Mouse (Mus musculus) naive thymus-derived CD4-positive, alpha-beta T cell, adult 5 months (primary cell): Measurements from ENCODE around the gene Nomo1. TPM values are rescaled to one million over a fixed set of nuclear protein-coding genes. Genes with fewer than 3 reads are reported as not detected.

ENCODE experiments used
- polyA plus RNA-seq: library from polyadenylated mRNA; unstranded; fragments of 100-300 nt; shearing (Covaris generic); gene quantifications from one replicate; pipeline ENCODE4 v1.2.1, GENCODE M21; 2017

Gene Nomo1
- 32.6 TPM for polyA plus RNA-seq

DNA sequence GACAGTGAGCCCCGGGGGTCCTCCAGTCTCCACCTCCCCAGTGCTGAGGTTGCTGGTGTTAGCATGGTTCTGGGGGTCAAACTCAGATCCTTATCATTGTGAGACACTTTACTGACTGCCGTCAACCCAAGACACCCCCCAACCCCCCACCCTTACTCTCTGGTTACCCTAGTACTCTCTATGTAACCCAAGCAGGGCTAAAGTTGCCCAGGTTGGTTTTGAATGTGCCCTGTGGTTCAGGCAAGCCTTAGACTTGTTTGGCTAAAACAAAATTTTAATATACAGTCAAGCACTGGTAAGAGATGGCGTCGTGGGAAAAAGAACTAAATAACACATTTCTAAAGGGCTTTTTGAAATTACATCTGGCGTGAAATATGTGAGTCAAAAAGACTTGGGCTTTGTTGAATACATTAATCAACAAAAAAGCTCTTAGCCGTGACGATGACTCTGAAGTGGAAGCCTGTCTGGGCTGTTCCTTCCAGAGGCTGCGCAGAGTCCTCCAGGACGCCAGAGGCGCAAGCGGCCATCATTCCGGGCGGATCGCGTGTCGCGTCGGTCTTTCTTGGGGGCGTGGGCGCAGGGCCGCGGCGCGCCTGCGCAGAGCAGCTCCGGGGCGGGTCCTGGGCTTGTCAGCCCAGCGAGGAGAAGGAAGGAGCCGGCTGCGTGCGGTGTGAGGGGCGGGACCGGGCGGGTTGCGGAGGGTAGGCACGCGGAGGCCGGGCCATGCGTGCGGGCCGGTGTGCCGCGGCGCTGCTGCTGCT, at the start of gene Nomo1:
Gene Nomo1, plus strand, starts transcription at position 590 of the 761 bp plus-strand sequence.

DNA sequence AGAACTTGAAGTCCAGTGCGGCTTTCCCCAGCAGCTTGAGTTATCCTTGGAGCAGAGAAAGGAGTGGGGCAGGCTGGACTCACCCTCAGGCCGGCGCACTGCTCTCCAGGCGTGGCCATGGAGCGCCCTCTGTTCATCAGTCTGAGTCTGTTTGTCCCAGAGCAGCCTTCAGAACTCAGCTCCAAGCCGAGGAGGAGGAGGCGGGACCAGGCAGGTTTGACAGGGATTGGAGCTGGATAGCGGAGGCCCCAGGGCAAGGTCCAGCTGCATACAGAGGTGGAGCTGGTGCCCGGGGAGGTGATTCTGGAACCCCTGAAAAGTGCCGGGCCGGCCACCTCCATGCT, 3.4 kb upstream of the Nomo1 start, which contains the start of gene Abcc6:
Gene Abcc6, minus strand, starts transcription at position 158 of the 344 bp plus-strand sequence.

GRCm38 (mm10) chr7:46100563-46100962, 67.1 kb downstream of the Nomo1 start, which contains the start of gene Kcnj11:
Gene Kcnj11, minus strand, starts transcription at chr7:46100764.

Other genes with a start within 250 kb of the Nomo1 start
- gene Lmtk3, start 250.0 kb upstream of the Nomo1 start, polyA plus RNA-seq = not detected
- gene Sult2b1, start 249.0 kb upstream of the Nomo1 start, polyA plus RNA-seq = 4.7 TPM
- 138 TPM for gene Cyth2, start 219.1 kb upstream of the Nomo1 start, polyA plus RNA-seq
- 0.17 TPM for gene Kcnj14, start 208.9 kb upstream of the Nomo1 start, polyA plus RNA-seq
- 39.5 TPM for gene Grwd1, start 202.8 kb upstream of the Nomo1 start, polyA plus RNA-seq
- gene Kdelr1, start 160.9 kb upstream of the Nomo1 start, polyA plus RNA-seq = 47.7 TPM
- 0.66 TPM for gene Grin2d, start 155.3 kb upstream of the Nomo1 start, polyA plus RNA-seq
- gene Syngr4, start 137.0 kb upstream of the Nomo1 start, polyA plus RNA-seq = not detected
- 3.1 TPM for gene Tmem143, start 136.8 kb upstream of the Nomo1 start, polyA plus RNA-seq
- gene Emp3, start 112.3 kb upstream of the Nomo1 start, polyA plus RNA-seq = 369 TPM
- 2.1 TPM for gene Ccdc114, start 109.6 kb upstream of the Nomo1 start, polyA plus RNA-seq
- gene Abcc6, start 3.4 kb upstream of the Nomo1 start, polyA plus RNA-seq = not detected
- gene Kcnj11, start 67.1 kb downstream of the Nomo1 start, polyA plus RNA-seq = not detected
- not detected for gene Abcc8, start 146.3 kb downstream of the Nomo1 start, polyA plus RNA-seq
- gene Ush1c, start 204.8 kb downstream of the Nomo1 start, polyA plus RNA-seq = not detected
- not detected for gene Otog, start 207.3 kb downstream of the Nomo1 start, polyA plus RNA-seq